In genomic region chr5:110203164-110203895, GRCm38 (mm10) we compare ENCODE assay signal across 11 mouse cellular contexts. TPM values are rescaled to one million over a fixed set of nuclear protein-coding genes. Genes with fewer than 3 reads are reported as not detected.
A peak's percentile ranks its signal among the peaks of the same experiment; 100 is the strongest.
DNase-seq lines count a peak whose midpoint lies in the region; ATAC-seq and TF ChIP-seq lines count a peak whose summit lies in the region.
"Had no signal": no experiment of that assay in that cellular context is flagged by ENCODE, and none has a peak within 500 bp of the region (broad histone marks: within the 10 kb centered on the region; RNA-seq: fewer than 3 reads in every experiment).

No protein-coding gene starts in this region.

- no peak overlapping the region for H3K27ac ChIP-seq in lung, postnatal 0 days (ENCODE audit: low read length)

- H3K27me3 ChIP-seq in lung, postnatal 0 days (replicated peaks; ENCODE audit: insufficient read depth, low read length) = no peaks in the 10 kb centered on the region

- H3K4me2 ChIP-seq in lung, postnatal 0 days (replicated peaks; ENCODE audit: low read depth, low read length) = no peak overlapping the region
- H3K4me2 ChIP-seq: midbrain, embryonic 11.5 days had no signal

- H3K4me3 ChIP-seq in lung, postnatal 0 days (ENCODE audit: low read depth, low read length) = no peak overlapping the region

- TF ChIP-seq CTCF in lung, postnatal 0 days (IDR thresholded peaks at IDR 0.05) = peak; percentile 44; the same call in 1 of the 2 replicates

- H3K9ac ChIP-seq in lung, postnatal 0 days (replicated peaks; ENCODE audit: low read depth) = no peak overlapping the region

- DNase-seq in heart, adult 11 months = peak; percentile 70
- DNase-seq in heart, postnatal 4 days = no peak
- no peak for DNase-seq in lung, postnatal 0 days (ENCODE audit: low spot score)
- DNase-seq in lung, postnatal 14 days = no peak
- DNase-seq in R1 (ENCODE audit: low read depth, low spot score) = peak; percentile 45
- DNase-seq in retina, embryonic 14.5 days (ENCODE audit: low spot score) = peak; percentile 12
- DNase-seq in T-cell, adult 2 months (ENCODE audit: low spot score) = no peak
- DNase-seq in adrenal gland, postnatal 10 days = no peak
- DNase-seq: cerebellum, postnatal 36 days had no signal

- no peaks in the 10 kb centered on the region for H3K4me1 ChIP-seq in lung, postnatal 0 days (ENCODE audit: insufficient read depth, low read depth, low read length)

- peaks cover 50% of the 10 kb centered on the region for H3K36me3 ChIP-seq in lung, postnatal 0 days (ENCODE audit: insufficient read depth, low read length)

- no peaks in the 10 kb centered on the region for H3K9me3 ChIP-seq in lung, postnatal 0 days (ENCODE audit: low read length)

- TF ChIP-seq EP300 in lung, postnatal 0 days (IDR thresholded peaks at IDR 0.05) = no peak

- WGBS in lung, postnatal 0 days = 88% methylated on average over 10 of the region's 10 CpGs

- ATAC-seq in lung, postnatal 0 days = no peak
- ATAC-seq: forebrain, embryonic 14.5 days had no signal

RNA-seq across cellular contexts. Expression of gene Golga3, which starts 26.8 kb away (rescaled TPM):
- total RNA-seq in heart, postnatal 4 days (2021) = 10 to 100 TPM; 35.5 to 38.7 TPM
- 9.1 and 11.0 TPM in 2 replicates for polyA plus RNA-seq in lung, postnatal 0 days (2015; fragmentation: Nextera tagmentation; extraction: Ambion mirVana)
- total RNA-seq in adrenal gland, postnatal 10 days (2021) = 10 to 100 TPM; 31.6 to 37.8 TPM

RNA-seq across cellular contexts. Expression of gene Ankle2, which starts 27.5 kb away (rescaled TPM):
- 10 to 100 TPM; 27.9 to 29.8 TPM for total RNA-seq in heart, postnatal 4 days (2021)
- polyA plus RNA-seq in lung, postnatal 0 days (2015; fragmentation: Nextera tagmentation; extraction: Ambion mirVana) = 15.5 and 18.0 TPM in 2 replicates
- 10 to 100 TPM; 37.1 to 40.6 TPM for total RNA-seq in adrenal gland, postnatal 10 days (2021)

Comparison
In these comparisons a context has a peak if more than half of its experiments do, and no peak if none do; other contexts are left out.
1. DNase-seq: peak in heart, adult 11 months (single experiment), R1 (single experiment) and retina, embryonic 14.5 days (single experiment); none in heart, postnatal 4 days (single experiment), lung, postnatal 0 days (single experiment), lung, postnatal 14 days (single experiment), T-cell, adult 2 months (single experiment) and adrenal gland, postnatal 10 days (single experiment).